Mouse (Mus musculus) CH12.LX (cell line): ENCODE measurements around the gene Cacng4. TPM values are rescaled to one million over a fixed set of nuclear protein-coding genes. Genes with fewer than 3 reads are reported as not detected.

ENCODE experiments used
- DNase-seq: peaks from one replicate; pipeline ENCODE4 v3.0.0-alpha.2; 2013; ENCODE audit errors: extremely low read depth
- H3K27ac ChIP-seq: 2 replicates; pipeline ENCODE4 v1.5.1; 2012; ENCODE audit warnings: low read depth, mild to moderate bottlenecking, control low read depth, moderate library complexity; ENCODE audit not compliant: insufficient read depth
- H3K27me3 ChIP-seq: replicated peaks from 2 replicates; pipeline ENCODE3; 2012; ENCODE audit warnings: inconsistent platforms
- H3K36me3 ChIP-seq, 2 experiments: replicated peaks in 1 of 2; 2 replicates each; pipeline versions ENCODE3 to v1.6.1; 2012; ENCODE audit warnings: inconsistent platforms in 1 of 2, low read length in 1 of 2, mild to moderate bottlenecking in 1 of 2, mixed read lengths in 1 of 2, moderate library complexity in 1 of 2; ENCODE audit not compliant: control insufficient read depth in 1 of 2, insufficient read depth in 1 of 2
- H3K4me1 ChIP-seq, 2 experiments: 2 replicates each; pipeline ENCODE4 v1.6.1; 2012; ENCODE audit warnings: inconsistent platforms in 1 of 2, moderate library complexity in 1 of 2; ENCODE audit not compliant: insufficient read depth in 2 of 2, control insufficient read depth in 1 of 2
- H3K4me2 ChIP-seq: 2 replicates; pipeline ENCODE4 v1.6.1; 2012; ENCODE audit warnings: low read depth, mild to moderate bottlenecking, control low read depth; ENCODE audit not compliant: poor library complexity, insufficient read depth, severe bottlenecking
- H3K4me3 ChIP-seq, 3 experiments: fragments of 150-350 bp in 1 of 3; sonication (generic) in 1 of 3; replicated peaks in 1 of 3; 2 replicates each; pipeline versions ENCODE3 to v1.5.1; 2011 to 2012; ENCODE audit warnings: low read depth in 2 of 3, low read length in 2 of 3, mild to moderate bottlenecking in 2 of 3, moderate library complexity in 2 of 3, control low read depth in 1 of 3, improper control_type of control experiment in 1 of 3, inconsistent platforms in 1 of 3, mixed read lengths in 1 of 3; ENCODE audit not compliant: poor library complexity in 1 of 3
- H3K79me2 ChIP-seq: replicated peaks from 2 replicates; pipeline ENCODE4 v1.6.1; 2012; ENCODE audit warnings: mild to moderate bottlenecking, moderate library complexity; ENCODE audit not compliant: control insufficient read depth, poor library complexity, insufficient read depth, severe bottlenecking; ENCODE audit errors: extremely low read depth
- H3K9ac ChIP-seq: 2 replicates; pipeline ENCODE4 v1.6.1; 2012; ENCODE audit warnings: low read depth, mild to moderate bottlenecking, control low read depth, moderate library complexity; ENCODE audit not compliant: insufficient read depth
- H3K9me3 ChIP-seq: replicated peaks from 2 replicates; pipeline ENCODE3; 2012; ENCODE audit warnings: low read length, inconsistent platforms, mixed read lengths
- BHLHE40 ChIP-seq: IDR thresholded peaks from 2 replicates; pipeline ENCODE4 v1.6.1; 2011; ENCODE audit warnings: mild to moderate bottlenecking, low read depth, low read length, improper control_type of control experiment
- CHD1 ChIP-seq: IDR thresholded peaks from 2 replicates; pipeline ENCODE4 v1.6.1; 2012; ENCODE audit warnings: low read depth, low read length, improper control_type of control experiment, inconsistent platforms
- ELF1 ChIP-seq: IDR thresholded peaks from 2 replicates; pipeline ENCODE4 v1.6.1; 2014; ENCODE audit warnings: low read depth, mild to moderate bottlenecking, inconsistent platforms, low read length, improper control_type of control experiment
- EP300 ChIP-seq: IDR thresholded peaks from 2 replicates; pipeline ENCODE4 v1.6.1; 2011; ENCODE audit warnings: low read length, improper control_type of control experiment
- GABPA ChIP-seq: IDR thresholded peaks from 2 replicates; pipeline ENCODE4 v1.6.1; 2012; ENCODE audit warnings: low read depth, low read length, improper control_type of control experiment, inconsistent platforms; ENCODE audit not compliant: insufficient replicate concordance
- MAFK ChIP-seq: IDR thresholded peaks from 2 replicates; pipeline ENCODE4 v1.6.1; 2011; ENCODE audit warnings: low read length, improper control_type of control experiment; ENCODE audit not compliant: insufficient replicate concordance
- MEF2A ChIP-seq: IDR thresholded peaks from 2 replicates; pipeline ENCODE4 v1.6.1; 2014; ENCODE audit warnings: low read depth, mild to moderate bottlenecking, inconsistent platforms, low read length, improper control_type of control experiment, borderline replicate concordance
- MYC ChIP-seq: IDR thresholded peaks from 2 replicates; pipeline ENCODE4 v1.6.1; 2011; ENCODE audit warnings: low read depth, mild to moderate bottlenecking, improper control_type of control experiment, low read length
- PAX5 ChIP-seq: IDR thresholded peaks from 2 replicates; pipeline ENCODE4 v1.6.1; 2012; ENCODE audit warnings: low read length, inconsistent platforms, mixed read lengths
- POLR2A ChIP-seq: IDR thresholded peaks from 2 replicates; pipeline ENCODE4 v1.6.1; 2011; ENCODE audit warnings: low read depth, mild to moderate bottlenecking, improper control_type of control experiment, low read length
- SIN3A ChIP-seq: IDR thresholded peaks from 2 replicates; pipeline ENCODE4 v1.6.1; 2012; ENCODE audit warnings: low read length, improper control_type of control experiment, inconsistent platforms
- USF1 ChIP-seq: IDR thresholded peaks from 2 replicates; pipeline ENCODE4 v1.6.1; 2014; ENCODE audit warnings: low read depth, mild to moderate bottlenecking, inconsistent platforms, low read length, improper control_type of control experiment
- USF2 ChIP-seq: conservative IDR thresholded peaks from 2 replicates; pipeline ENCODE4 v1.6.1; 2011; ENCODE audit warnings: low read depth, low read length, improper control_type of control experiment
- dilution Hi-C: fragments of 300-500 bp; cut with MboI; formaldehyde crosslinking; loops from 2 replicates; pipeline ENCODE4 v1.14.3; 2020; ENCODE audit warnings: low sequenced_read_pairs; ENCODE audit not compliant: extremely low pct_unique_long_range_greater_than_20kb, extremely low pct_ligation_motif_present
- in situ Hi-C: fragments of 300-500 bp; cut with MboI; formaldehyde crosslinking; loops from 3 replicates; pipeline ENCODE4 v1.14.3; 2019; ENCODE audit warnings: low sequenced_read_pairs, low pct_ligation_motif_present, low pct_unique_long_range_greater_than_20kb, mixed read lengths
- polyA plus RNA-seq: library from polyadenylated mRNA; unstranded; fragments of >175 nt; gene quantifications from 2 replicates; pipeline ENCODE4 v1.2.1, GENCODE M21; 2012; ENCODE audit warnings: low read depth; ENCODE audit not compliant: insufficient read length
- total RNA-seq, 2 experiments: library from RNA; depleted of rRNA; stranded (reverse); fragments of 300-350 nt in 1 of 2; fragments of >200 nt in 1 of 2; gene quantifications; 2 replicates each; pipeline ENCODE4 v1.2.3; 2012 to 2014

The Cacng4 gene
- total and polyA plus RNA-seq, 3 experiments, result not detected

DNA sequence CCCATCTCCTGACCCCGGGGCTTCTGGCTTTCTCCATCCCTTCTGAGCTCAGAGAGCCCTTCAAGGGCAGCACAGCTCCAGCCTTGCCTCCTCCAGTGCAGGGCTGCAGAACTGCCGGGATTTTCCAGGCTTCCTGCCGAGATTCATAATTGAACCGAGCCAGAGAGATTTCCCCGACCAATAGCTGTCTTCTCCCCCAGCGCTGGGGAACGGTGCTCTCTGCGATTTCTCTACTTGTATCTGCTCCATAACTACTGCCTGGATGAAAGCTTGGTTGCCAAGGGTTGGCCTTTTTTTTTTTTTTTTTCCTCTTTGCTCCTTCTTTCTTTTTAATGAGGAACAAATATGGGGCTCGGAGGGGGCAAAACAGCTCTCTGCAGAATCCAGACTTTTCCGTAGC lies 34.4 kb downstream of the Cacng4 start:
- no peak for TF ChIP-seq CHD1
- no peak for TF ChIP-seq MYC
- no peak for TF ChIP-seq EP300
- TF ChIP-seq BHLHE40, result no peak
- DNase-seq, result no peak
- Histone ChIP-seq H3K27me3 (peaks cover 51% of the 10 kb centered on the region), H3K9me3 (no peaks in the 10 kb centered on the region), H3K4me1 (peaks cover 0 to 6% of the 10 kb centered on the region in 2 experiments; a peak in 2 of 4 replicates), H3K79me2 (no peaks in the 10 kb centered on the region), H3K4me3 (no peak overlapping the region), H3K27ac (no peak overlapping the region), H3K4me2 (no peak overlapping the region), H3K9ac (no peak overlapping the region), H3K36me3 (no peaks in the 10 kb centered on the region)
- dilution Hi-C loops, result no loop called here
- in situ Hi-C loops, result no loop called here

DNA sequence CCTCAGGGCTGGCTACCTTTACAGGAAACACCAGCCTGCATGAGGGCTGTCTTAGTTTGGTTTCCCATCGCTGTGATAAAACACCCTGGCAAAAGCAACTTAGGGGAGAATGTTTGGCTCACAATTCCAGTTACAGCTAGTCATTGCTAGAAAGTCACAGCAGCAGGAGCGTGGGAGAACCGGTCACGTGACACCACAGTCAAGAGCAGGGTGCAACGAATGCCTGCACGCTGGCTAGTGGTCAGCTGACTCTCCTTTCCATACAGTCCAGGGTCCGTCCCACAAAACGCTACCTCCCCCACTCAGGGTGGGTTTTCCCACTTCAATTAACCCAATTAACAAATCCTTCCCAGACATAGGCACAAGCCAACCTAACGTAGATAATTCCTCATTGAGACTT lies 34.8 kb downstream of the Cacng4 start:
- H3K27me3 ChIP-seq, result peaks cover 48% of the 10 kb centered on the region
- TF ChIP-seq SIN3A (no peak), BHLHE40 (0 out of 2 replicates have a peak, but pooled peaks have one; percentile 29), MAFK (no peak), USF2 (peak; percentile 45), USF1 (peak; percentile 54; the same call in 1 of the 2 replicates)
- TF ChIP-seq, all 38 proteins: peak for 3
- Histone ChIP-seq H3K9ac (no peak overlapping the region), H3K79me2 (no peaks in the 10 kb centered on the region), H3K4me2 (no peak overlapping the region), H3K4me1 (peaks cover 0 to 6% of the 10 kb centered on the region in 2 experiments; a peak in 2 of 4 replicates), H3K36me3 (no peaks in the 10 kb centered on the region), H3K4me3 (no peak overlapping the region), H3K9me3 (no peaks in the 10 kb centered on the region), H3K27ac (no peak overlapping the region)
- dilution Hi-C loops (no loop called here), in situ Hi-C loops (no loop called here)
- DNase-seq, result no peak

- H3K9ac ChIP-seq, result no peak overlapping the region
- no peak overlapping the region for H3K4me2 ChIP-seq
- dilution Hi-C loops, result no loop called here
- H3K27me3 ChIP-seq, result peaks cover 1% of the 10 kb centered on the region
- no peaks in the 10 kb centered on the region for H3K9me3 ChIP-seq
- DNase-seq, result no peak
- TF ChIP-seq PAX5, result no peak
- TF ChIP-seq ELF1, result no peak
- no peak for TF ChIP-seq CHD1
- TF ChIP-seq POLR2A, result no peak
- no peak for TF ChIP-seq EP300
- TF ChIP-seq GABPA, result no peak
- no peak for TF ChIP-seq MEF2A
- H3K4me3 ChIP-seq, result no peak overlapping the region
- peaks cover 0 to 6% of the 10 kb centered on the region in 2 experiments; a peak in 2 of 4 replicates for H3K4me1 ChIP-seq
- H3K27ac ChIP-seq, result no peak overlapping the region
- in situ Hi-C loops, result no loop called here
- no peaks in the 10 kb centered on the region for H3K36me3 ChIP-seq
- H3K79me2 ChIP-seq, result no peaks in the 10 kb centered on the region
Observed at GRCm38 (mm10) chr11:107749114-107749513, 45.2 kb downstream of the Cacng4 start.
